Mouse (Mus musculus): ENCODE results near the gene Zmat5.

Zmat5 gene

DNA sequence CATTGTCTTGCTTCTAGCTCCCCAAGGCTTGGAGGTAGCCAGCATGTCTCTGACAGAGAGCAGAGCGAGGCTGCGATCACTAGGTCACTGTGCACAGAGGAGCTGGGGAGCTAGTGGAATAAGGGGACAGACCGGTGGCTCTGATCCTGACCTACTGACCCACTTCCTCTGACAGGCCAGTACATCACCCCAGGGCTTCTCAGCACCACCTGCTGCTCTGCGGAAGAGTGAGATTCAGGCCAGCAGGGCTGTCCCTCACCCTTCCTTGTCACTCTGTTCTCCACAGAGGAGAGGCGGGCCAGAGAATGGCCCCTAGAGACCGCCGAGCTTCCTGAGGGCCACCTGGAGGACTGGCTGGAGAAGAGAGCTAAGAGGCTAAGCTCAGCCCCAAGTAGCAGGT, 27.3 kb downstream of the Zmat5 start:
- intact Hi-C loops (cut with DNase I) = no loop called here

DNA sequence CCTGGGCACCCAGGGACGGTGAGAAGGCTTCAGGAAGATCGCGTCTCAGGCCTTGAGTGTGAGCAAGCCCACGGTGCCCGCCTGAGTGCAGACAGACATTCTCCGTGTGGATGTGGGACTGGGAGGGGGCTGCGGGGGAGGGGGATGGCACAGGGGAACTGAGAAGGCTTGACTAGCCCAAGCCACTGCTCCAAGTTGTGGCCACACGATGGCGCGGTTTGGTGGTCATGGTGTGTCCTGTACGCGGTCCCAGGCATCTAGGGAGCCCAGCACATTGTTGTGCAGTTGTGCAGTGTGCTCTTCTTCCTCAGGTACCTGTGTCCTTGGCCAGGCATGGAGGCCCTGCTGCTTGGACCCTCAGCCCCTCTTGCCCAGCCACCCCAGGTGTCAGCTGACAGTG, 29.7 kb downstream of the Zmat5 start:
- intact Hi-C loops (cut with DNase I) = no loop called here

DNA sequence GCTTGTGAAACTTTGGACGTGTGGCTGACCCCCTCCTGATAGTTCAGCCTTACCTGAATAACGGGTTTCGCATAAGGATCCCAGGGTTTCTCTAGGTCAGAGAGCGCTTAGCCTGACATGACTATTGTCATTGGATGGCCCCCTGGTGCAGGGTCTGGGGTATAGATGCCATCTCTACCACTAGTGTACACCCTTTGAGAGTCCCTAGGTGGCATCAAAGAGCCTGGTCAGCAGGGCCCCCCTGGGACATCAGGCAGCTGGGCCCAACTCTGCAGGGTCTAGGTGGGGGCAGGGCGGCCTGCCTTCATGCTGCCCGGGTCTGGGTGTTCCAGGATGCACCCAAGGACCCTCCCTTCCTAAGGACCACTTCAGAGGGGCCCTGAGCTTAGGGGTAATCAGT, 31.9 kb downstream of the Zmat5 start:
- intact Hi-C loops (cut with DNase I) = no loop called here

DNA sequence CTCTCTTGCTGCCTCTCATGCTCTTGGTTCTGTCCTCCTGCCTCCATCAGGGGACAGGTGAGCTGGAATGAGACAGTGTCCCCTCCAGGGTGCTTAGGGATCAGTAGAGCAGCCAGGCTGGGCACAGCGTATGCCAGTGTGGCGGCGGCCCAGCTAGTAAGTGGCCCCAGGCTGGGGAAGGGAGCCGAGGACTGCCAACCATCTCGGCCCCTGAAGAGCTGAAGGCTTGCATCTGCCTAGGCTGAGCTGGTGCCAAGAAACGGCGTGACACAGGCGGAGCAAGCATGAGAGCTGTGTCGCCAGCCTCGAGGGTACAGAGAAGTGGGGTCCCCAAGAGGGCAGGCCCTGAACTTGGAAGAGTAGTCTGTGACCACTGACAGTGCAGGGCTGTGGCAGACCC, 33.2 kb downstream of the Zmat5 start:
- intact Hi-C loops (cut with DNase I) = no loop called here

DNA sequence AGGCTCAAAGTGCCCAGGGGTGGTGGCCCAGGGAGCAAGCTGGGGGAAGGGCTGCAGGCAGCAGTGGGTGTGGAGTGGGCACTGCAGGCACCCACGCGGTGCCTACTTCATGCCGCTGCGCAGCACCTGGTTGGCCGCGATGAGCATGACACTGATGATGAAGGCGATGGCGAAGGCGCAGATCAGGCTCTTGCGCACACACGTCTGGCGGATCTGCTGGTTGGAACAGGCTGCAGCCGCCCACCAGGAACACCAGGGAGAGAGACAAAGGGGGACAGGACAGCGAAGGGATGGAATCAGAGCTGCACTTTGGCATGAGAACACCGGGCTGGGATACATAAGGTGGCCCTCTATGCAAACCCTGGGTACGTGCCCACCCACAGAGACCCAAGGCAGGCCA, 34.2 kb downstream of the Zmat5 start:
- intact Hi-C loops (cut with DNase I) = no loop called here

DNA sequence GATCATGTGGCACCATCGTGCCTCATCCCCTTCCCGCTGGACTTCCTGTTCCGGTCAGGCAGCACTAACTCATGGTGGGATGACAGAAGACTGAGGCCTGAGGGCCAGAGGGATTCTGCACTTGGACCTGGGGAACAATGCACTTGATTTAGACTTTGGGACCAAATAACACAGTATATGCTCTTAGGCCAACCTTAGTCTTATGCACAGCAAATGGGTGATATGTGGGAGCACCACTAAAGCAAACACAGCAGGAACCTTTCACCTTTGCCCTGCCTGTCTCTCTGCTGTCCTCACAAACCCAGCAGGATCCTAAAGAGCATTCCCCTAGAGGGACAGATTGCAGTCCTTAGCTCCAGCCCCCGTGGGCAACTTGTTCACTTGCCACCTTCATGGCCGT, 36.3 kb downstream of the Zmat5 start:
- intact Hi-C loops (cut with DNase I) = no loop called here

DNA sequence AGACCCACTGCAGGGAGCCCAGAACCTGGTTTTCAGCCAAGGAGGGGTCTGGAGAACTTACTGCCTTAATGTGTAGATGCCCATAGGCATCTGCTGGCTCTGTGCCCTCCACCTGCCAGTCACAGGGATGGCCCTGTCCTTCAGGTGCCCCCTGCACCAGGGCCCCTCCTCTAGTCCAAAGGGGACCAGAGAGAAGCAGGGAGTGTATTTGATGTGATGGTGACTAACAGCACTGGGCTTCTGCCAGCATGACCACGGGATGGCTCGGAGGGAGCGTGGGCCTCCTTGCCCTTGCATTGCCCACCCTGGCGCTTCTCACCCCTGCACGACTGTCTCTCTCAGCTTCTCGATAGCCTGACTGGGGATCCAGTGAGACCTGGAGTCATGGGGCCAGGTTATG, 40.2 kb downstream of the Zmat5 start:
- intact Hi-C loops (cut with DNase I) = no loop called here

DNA sequence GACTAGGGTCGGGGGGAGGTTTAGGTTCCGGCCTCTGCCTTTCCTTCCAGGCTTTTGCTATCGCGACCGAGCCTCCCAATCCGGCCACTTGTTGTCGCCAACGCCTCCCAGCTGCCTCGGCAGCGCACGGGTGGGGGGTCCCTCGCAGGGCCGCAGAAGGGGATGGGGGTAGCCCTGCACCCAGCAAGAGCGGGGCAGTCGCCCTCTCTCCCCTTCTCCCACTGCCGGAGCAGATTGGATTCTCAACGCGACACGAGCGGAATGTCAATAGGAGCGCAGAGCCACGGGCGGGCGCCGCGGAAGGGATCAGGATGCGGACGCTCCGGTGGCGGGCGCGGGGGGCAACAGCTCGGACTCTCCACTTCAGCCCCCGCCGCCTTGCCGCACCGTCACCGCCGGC, 41.5 kb downstream of the Zmat5 start:
- intact Hi-C loops (cut with DNase I) = no loop called here

DNA sequence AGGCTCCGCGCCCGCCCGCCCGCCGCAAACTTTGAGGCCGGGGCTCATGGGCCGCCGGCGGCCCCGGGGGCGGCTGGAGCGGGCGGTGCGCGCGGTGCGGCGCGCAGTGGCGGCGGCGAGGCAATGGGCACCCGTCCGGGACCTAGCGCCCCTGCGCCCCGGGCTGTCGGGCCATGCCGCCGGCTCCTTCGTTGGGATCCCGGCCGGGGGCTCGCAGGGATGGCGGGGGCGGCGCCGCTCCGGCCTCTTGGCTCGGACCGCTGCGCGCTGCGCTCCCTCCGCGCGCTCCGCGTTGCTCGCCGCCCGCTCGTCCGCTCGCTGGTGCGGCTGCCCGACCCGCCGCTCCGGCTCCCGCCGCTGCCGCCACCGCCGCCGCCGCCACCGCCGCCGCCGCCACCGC, 42.3 kb downstream of the Zmat5 start, which contains the start of gene Cabp7:
Gene Cabp7 (minus strand): TSS at position 46 of the 400 bp plus-strand sequence.
- intact Hi-C loops (cut with DNase I) = no loop called here

DNA sequence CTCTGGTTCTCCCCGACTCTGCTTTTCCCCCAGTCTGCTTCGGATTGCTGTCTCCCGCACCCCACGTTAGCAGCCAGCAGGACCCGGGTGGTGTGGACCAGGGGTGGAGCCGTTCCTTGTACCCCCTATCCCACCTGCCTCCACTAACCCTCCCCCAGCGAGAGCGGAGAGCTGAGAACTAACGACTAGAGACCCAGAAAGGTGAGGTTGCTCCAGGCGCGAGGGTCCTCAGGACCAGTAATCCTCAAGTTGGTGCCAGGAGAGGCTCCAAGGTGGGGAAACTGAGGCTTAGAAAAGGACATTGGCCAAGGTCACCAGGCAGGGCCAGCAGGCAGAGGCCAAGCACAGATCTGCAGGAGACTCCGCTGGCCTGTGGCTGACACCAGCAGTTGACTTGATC, 42.8 kb downstream of the Zmat5 start:
- intact Hi-C loops (cut with DNase I) = no loop called here

DNA sequence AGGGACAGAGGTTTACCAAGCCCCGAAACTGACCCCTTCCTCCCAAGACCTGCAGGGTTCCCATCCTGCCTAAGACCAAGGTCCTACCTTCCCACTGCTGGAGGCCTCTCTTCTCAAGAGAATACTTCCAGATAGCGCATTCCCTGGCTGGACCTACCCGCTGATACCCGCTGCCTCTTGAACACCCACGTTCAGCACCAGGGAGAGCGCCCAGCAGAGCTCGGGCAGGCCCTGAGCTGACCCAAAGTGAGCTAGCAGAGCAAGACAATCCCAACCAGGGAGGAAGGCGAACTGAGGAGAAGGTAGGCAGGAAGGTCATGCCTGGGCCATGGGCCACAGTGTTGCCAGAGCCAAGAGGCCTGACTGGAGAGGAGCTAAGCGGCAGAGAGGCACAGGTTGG, 45.8 kb downstream of the Zmat5 start:
- intact Hi-C loops (cut with DNase I) = no loop called here

DNA sequence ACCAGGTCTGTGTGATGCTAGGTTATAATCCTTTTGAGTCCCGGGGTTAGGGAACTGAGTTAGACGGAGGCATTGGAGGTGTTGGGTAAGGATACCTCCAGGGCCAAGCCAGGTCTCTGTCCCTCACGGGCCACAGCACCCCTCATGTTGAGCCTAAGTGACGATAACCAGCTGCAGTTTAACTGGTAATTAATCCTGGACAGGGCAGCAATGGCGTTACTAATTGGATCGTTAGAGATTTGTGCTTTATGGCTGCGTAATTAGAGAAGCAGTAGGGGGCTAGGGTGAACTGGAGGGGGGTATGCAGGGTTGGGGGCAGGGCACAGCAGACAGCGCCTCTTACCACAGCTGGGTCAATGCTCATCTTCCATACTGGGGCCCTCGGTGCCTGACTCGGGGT, 48.4 kb downstream of the Zmat5 start:
- intact Hi-C loops (cut with DNase I) = no loop called here

DNA sequence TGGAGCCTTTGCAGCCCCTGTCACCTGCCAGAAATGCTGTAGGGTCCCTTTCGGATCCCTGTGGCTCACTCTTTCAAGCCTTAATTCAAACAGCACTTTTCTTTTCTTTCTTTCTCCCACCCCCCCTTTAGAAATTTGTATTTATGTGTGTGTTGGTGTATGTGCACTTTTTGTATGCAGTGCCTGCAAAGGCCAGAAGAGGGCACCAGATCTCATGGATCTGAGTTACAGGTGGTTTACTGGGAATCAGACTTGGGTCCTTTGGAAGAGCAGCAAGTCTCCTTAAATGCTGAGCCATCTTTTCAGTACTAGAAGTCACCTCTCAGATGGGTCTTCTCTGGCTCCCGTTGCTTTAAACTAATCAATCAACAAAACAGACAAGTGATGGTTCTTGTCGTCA, 49.6 kb downstream of the Zmat5 start:
- intact Hi-C loops (cut with DNase I) = no loop called here

DNA sequence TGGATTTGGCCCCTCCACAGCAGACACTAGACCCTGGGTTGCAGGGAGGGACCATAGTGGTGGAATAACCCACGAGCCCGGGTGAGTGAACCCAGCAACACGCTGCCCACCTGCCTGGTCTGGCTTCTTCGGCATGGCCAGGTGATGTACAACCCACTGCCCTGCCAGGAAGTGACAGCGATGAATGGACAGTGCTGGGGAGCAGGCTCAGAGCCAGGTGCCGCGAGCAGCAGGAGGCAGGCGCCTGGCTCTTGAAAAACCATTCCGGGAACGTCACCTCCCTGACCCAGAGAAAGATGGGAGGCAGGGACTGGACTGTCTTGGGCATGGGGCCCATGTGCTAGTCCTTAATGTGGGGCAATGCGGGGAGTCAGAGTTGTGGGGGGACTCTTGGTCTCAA, 50.4 kb downstream of the Zmat5 start:
- intact Hi-C loops (cut with DNase I) = no loop called here

DNA sequence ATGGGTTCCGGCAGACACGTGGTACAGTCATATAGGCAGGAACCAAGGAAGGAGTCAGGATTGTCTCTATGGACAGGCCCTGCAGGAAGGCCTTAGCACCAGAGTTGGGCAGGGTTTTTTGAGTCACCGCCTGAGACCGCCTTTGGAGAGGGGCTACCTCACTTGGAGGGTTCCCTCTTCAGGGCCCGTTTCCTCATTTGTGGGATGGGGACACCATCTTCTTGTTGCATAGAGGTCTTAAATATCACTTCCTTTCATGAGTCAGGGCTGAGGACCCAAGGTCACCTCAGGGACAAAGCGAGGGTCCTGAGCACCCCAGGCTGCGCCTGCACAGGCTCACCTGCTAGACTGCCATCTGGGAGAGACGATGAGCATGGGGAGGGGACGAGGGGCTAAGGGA, 52.0 kb downstream of the Zmat5 start:
- intact Hi-C loops (cut with DNase I) = no loop called here

DNA sequence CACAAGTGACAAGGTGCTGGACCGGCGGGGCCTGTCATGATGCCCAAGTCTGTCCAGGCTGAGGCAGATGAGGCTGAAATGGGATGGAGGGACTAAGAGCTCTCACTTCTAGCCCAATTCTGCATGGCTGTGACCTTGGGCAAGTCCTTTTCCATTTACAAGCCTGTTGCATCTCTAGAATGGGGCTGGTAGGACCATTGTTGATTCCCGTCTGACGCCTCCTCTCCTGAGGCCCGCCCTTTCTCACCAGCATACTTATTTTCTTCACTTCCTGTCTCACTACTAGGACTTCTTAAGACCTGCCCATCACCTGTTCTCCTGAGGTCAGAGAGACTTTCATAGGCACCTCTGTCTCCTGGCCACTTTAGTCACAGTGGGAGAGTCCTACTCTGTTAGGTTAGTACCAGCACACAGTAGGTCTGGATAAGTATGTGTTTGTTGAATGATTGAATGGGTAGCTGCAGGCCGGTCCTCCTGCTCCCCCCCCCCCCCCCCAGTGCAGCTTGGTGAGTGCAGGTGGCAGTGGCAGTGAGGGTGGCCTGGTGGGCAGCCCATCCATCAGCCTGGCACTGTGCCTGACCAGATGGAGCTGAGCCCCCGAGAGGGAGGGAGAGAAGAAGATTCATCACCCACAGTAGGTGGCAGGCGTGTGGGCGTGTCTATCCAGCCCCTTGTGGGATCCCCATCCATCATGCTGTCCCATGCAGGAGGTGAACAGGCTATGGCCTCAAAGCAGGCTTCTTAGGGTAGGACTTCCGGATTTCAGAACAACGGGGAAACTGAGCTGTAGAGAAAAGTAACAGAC, 52.7 kb downstream of the Zmat5 start:
- intact Hi-C loops (cut with DNase I) = no loop called here

DNA sequence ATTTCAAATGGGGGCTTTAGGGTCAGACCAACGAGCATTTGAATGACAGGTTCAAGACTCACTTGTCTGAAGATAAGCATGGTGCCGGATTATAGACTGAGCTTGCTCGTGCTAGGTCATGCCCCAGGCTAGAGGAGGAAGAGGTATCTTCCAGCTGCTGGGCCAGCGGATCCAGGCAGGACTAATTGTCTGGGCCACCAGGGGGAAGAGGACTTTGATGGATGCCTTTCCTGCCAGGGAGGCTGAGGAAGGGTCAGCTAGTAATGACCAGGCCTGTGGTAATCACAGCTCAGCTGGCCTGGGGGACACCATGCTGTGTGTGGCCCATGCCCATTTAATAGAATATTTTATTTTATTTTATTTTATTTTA, 53.3 kb downstream of the Zmat5 start:
- intact Hi-C loops (cut with DNase I) = no loop called here

DNA sequence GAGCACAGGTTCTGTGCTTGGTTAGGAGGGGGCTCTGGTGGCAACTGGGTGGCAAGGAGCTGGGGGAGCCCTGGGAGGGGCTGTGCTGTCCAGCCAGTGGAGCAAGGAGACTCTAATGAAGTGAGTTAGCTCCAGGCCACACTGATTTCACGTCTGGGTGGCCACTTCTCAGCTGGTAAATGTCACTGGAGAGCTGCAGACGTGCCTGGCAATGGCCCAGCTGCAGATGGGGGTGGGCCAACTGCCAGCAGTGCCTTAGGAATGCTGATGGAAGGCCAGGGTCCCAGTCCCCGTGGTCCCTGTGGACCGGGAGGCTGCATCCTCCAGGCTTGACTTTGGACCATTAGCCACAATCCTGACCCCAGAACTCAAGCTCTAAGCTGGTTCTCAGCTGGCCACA, 56.0 kb downstream of the Zmat5 start:
- intact Hi-C loops (cut with DNase I) = no loop called here

DNA sequence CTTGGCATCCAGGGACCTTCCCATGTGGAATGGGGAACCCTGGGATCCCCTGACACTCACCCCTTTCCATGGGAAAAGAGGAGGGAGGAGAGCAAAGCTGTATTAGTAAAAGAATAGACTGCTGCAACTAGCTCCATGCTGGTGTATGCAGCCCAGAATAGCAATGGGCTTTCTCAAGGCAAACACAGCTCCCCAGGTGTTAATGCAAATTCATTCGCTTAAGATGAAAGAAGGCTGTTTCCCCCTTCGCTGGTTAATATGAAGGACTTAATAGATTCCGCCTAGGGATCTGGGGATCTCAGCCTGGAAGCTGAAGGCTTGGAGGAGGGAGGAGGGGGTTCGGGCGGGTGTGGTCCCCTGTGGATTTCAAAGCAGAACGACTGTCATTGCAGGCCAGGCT, 57.5 kb downstream of the Zmat5 start:
- intact Hi-C loops (cut with DNase I) = no loop called here

DNA sequence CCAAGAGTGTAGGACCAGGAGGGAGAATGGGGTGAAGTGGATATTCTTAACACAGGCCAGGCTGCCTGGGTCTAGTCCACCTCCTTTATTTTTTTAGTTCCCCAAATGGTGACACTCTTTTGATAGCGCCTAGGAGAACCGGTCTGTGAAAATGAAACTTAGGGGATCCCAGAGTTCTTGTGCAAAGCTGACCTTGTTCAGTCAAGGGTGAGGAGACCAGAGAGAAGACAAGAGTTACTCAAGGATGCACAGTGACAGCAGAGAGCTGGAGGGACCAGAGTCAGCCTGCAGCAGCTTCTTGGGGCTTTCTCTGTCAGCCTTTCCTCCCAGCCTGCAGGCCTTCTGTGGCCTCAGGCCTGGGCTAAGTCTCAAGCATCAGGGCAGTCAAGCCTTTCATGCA, 58.0 kb downstream of the Zmat5 start:
- intact Hi-C loops (cut with DNase I) = no loop called here

DNA sequence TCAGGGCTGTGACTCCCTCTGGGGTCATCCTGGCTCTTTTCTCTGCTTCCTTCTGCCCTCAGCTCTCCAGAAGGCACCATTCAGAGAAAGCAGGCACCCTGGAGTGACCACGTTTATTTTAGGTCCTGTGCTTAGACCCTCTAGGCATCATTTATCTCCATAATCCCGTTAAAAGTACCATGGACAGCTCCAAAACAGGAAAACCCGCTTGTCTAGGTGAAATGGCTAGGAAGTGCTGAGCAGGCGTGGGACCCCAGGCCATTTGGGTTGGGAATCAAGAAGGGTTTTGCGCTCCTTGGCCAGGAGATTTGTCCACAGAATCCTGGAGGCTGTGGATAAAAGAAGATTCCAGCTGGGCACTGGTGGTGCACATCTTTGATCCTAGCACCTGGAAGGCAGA, 59.2 kb downstream of the Zmat5 start:
- intact Hi-C loops (cut with DNase I) = no loop called here

DNA sequence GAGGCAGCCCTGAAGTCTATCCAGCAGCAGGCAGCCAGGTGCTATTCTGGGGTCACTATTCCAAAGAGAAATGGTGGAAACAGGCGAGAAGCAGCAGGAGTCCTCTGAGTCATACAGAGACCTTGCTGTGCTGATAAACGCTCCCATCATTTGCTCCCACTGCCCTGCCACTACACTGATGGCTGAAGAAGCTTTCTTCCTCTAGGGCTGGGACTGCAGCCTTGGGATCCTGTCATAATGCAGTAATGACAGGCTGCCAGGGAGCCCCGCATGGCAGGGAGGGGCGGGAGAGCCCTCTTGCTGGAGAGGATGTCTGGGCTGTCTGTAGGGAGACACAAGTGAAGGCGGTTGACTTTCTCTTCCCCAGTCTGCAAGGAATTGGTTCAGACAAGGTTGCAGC, 60.0 kb downstream of the Zmat5 start:
- intact Hi-C loops (cut with DNase I) = no loop called here

DNA sequence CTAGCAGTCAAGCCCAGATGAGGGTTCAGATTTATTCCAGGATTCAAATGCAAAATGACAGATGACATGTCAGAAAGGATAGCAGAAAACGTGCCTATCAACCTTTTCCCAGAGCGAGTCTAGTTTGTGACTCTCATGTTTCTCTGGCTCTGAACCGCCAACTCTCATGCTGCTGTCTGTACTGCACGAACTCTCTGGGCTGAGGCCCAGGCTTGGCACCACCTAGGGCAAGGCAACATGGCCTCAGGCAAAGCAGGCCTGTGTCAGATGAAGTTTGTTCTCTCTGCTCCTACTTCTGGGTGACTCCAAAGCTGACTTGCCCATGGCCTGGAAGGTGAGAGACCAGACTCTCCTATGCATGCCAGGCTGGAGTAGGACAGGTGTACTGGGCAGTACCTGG, 63.9 kb downstream of the Zmat5 start:
- intact Hi-C loops (cut with DNase I) = loop anchor here (5.0 kb wide), 1 partner anchor 51 kb away; no protein-coding TSS in a partner anchor

DNA sequence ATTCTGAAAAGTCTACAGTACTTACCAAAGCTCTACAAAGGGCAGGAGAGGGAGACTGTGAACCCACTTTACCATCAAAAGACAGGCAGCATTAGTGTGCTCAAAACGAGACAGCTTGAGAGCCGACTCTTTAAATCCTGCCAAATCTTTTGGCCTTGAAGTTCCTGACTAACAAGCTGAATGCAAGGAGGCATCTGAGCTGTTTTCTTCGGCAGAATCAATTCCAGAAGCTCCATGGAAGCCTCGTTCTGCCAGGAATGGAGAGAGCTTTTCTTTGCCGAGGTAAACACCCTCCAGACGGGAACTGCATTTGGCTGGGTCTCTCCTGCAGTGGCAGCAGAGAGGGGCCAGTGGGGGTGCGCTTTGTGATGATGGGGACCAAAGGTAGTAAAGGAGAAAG, 64.8 kb downstream of the Zmat5 start:
- intact Hi-C loops (cut with DNase I) = loop anchor here (5.0 kb wide), 1 partner anchor 52 kb away; no protein-coding TSS in a partner anchor

Measured in adrenal gland (tissue).